Mouse (Mus musculus) embryo, embryonic 9.5 days (tissue): ENCODE data around the gene Gm38655.
A peak's percentile ranks its signal among the peaks of the same experiment; 100 is the strongest.
"Not testable (repeated sequence)": the region's sequence is repeated elsewhere in the genome, so short reads cannot be mapped to it uniquely, and the experiment has no call there.

Experiments
- DNase-seq: peaks from one replicate; pipeline ENCODE4 v3.0.0-alpha.2; 2017; ENCODE audit errors: extremely low spot score

Gene Gm38655

GRCm38 (mm10) chr17:25169706-25170105 lies 5.6 kb downstream of the Gm38655 start:
- DNase-seq: no peak

- DNase-seq: no peak
Measured at GRCm38 (mm10) chr17:25165970-25166671, 9.2 kb downstream of the Gm38655 start.

GRCm38 (mm10) chr17:25164770-25165169 lies 10.5 kb downstream of the Gm38655 start:
- no peak for DNase-seq

GRCm38 (mm10) chr17:25163387-25163786 lies 11.9 kb downstream of the Gm38655 start:
- no peak for DNase-seq

GRCm38 (mm10) chr17:25162161-25162560 lies 13.1 kb downstream of the Gm38655 start, which contains the start of gene Ccdc154:
Ccdc154 (plus strand) TSS chr17:25162461.
- no peak for DNase-seq

GRCm38 (mm10) chr17:25139960-25140359 lies 35.3 kb downstream of the Gm38655 start:
- DNase-seq: no peak

- DNase-seq: no peak
Measured at GRCm38 (mm10) chr17:25138803-25139202, 36.5 kb downstream of the Gm38655 start.

GRCm38 (mm10) chr17:25135622-25136021 lies 39.6 kb downstream of the Gm38655 start:
- no peak for DNase-seq

GRCm38 (mm10) chr17:25133275-25133698 lies 42.0 kb downstream of the Gm38655 start, which contains the start of gene Clcn7:
Clcn7 (plus strand) TSS chr17:25133391.
- peak; percentile 86 for DNase-seq

- no peak for DNase-seq
Measured at GRCm38 (mm10) chr17:25130060-25130459, 45.2 kb downstream of the Gm38655 start.

GRCm38 (mm10) chr17:25127681-25128080 lies 47.6 kb downstream of the Gm38655 start:
- DNase-seq: no peak

GRCm38 (mm10) chr17:25127079-25127478 lies 48.2 kb downstream of the Gm38655 start:
- no peak for DNase-seq

GRCm38 (mm10) chr17:25125442-25126060 lies 49.7 kb downstream of the Gm38655 start:
- not testable (repeated sequence) for DNase-seq

- DNase-seq: no peak
Measured at GRCm38 (mm10) chr17:25123979-25124378, 51.3 kb downstream of the Gm38655 start.
